Mouse (Mus musculus) small intestine, adult 2 months (tissue): ENCODE results near the gene Smarca4.

ENCODE experiments used
- CTCF ChIP-seq: fragments of 200-500 bp; IDR thresholded peaks from 2 replicates; pipeline ENCODE4 v1.5.1; 2012; ENCODE audit warnings: low read depth, mild to moderate bottlenecking, control low read depth, inconsistent platforms, low read length, moderate library complexity, mixed read lengths; ENCODE audit not compliant: insufficient replicate concordance, insufficient read length; ENCODE audit errors: extremely low read depth
- POLR2A ChIP-seq: fragments of 200-500 bp; IDR thresholded peaks from 2 replicates; pipeline ENCODE4 v1.6.1; 2012; ENCODE audit warnings: low read depth, mild to moderate bottlenecking, control low read depth, inconsistent platforms, low read length, moderate library complexity

DNA sequence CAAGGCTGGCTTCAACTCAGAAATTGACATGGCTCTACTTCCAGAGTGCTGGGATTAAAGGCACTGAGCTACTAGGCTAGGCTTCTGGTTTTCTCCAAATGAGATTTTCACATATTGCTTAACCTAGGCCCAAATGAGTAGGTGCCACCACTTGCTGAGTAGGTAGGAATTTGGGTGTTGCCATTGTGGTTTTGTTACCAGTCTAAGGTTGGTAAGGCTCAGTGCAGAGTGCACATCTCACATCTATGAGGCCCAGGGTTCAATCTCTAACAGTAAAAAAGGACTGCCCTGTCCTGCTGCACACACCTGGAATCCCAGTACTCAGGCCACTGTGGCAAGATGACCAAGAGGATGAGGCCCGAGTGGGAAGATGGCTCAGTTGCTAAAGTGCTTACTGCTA, 30.6 kb upstream of the Smarca4 start:
- TF ChIP-seq CTCF (no peak), POLR2A (no peak)
